ENCODE assay signal across 8 mouse cellular contexts in genomic region chr6:134606949-134607746, GRCm38 (mm10). TPM values are rescaled to one million over a fixed set of nuclear protein-coding genes. Genes with fewer than 3 reads are reported as not detected.
DNase-seq lines count a peak whose midpoint lies in the region; ATAC-seq lines count a peak whose summit lies in the region.

No protein-coding gene starts in this region.

- no peaks in the 10 kb centered on the region for H3K9me3 ChIP-seq in heart, embryonic 10.5 days
- H3K9me3 ChIP-seq in lung, embryonic 16.5 days (ENCODE audit: control insufficient read depth, low read length): no peaks in the 10 kb centered on the region
- H3K9me3 ChIP-seq in stomach, embryonic 14.5 days (ENCODE audit: control insufficient read depth, low read depth, low read length): no peaks in the 10 kb centered on the region

- peak; percentile 78 for ATAC-seq in lung, embryonic 16.5 days (ENCODE audit: low read depth)
- ATAC-seq in stomach, embryonic 14.5 days (ENCODE audit: insufficient number of reproducible peaks, insufficient read depth, low FRiP score, low read depth): peak; percentile 33; the same call in 1 of the 2 replicates
- ATAC-seq in activated CD4-positive, CD25-positive, alpha-beta regulatory T cell, adult 4 months: no peak

- 0 out of 2 replicates have a peak, but pooled peaks cover 8% of the 10 kb centered on the region for H3K27me3 ChIP-seq in heart, embryonic 10.5 days (ENCODE audit: insufficient read depth, poor library complexity, severe bottlenecking)
- H3K27me3 ChIP-seq in lung, embryonic 16.5 days (ENCODE audit: control insufficient read depth, insufficient read depth, low read depth, low read length): no peaks in the 10 kb centered on the region
- H3K27me3 ChIP-seq in stomach, embryonic 14.5 days (ENCODE audit: control insufficient read depth, insufficient read depth, low read length): no peaks in the 10 kb centered on the region

- no peaks in the 10 kb centered on the region for H3K36me3 ChIP-seq in heart, embryonic 10.5 days
- no peaks in the 10 kb centered on the region for H3K36me3 ChIP-seq in lung, embryonic 16.5 days (ENCODE audit: control insufficient read depth, insufficient read depth, low read length)
- H3K36me3 ChIP-seq in stomach, embryonic 14.5 days (ENCODE audit: control insufficient read depth, insufficient read depth, low read length): no peaks in the 10 kb centered on the region

- no peak overlapping the region for H3K9ac ChIP-seq in lung, embryonic 16.5 days (ENCODE audit: low read length)
- no peak overlapping the region for H3K9ac ChIP-seq in stomach, embryonic 14.5 days (replicated peaks; ENCODE audit: low read depth, low read length)

- WGBS in heart, embryonic 10.5 days: 66% methylated on average over 9 of the region's 9 CpGs
- 37% methylated on average over 9 of the region's 9 CpGs for WGBS in lung, embryonic 16.5 days
- 50% methylated on average over 9 of the region's 9 CpGs for WGBS in stomach, embryonic 14.5 days

- H3K4me3 ChIP-seq in heart, embryonic 10.5 days: no peak overlapping the region
- H3K4me3 ChIP-seq in lung, embryonic 16.5 days (ENCODE audit: low read length): no peak overlapping the region
- no peak overlapping the region for H3K4me3 ChIP-seq in stomach, embryonic 14.5 days (ENCODE audit: low read depth, low read length)

- no peak overlapping the region for H3K27ac ChIP-seq in heart, embryonic 10.5 days
- peak overlapping the region; percentile 81 for H3K27ac ChIP-seq in lung, embryonic 16.5 days (ENCODE audit: low read length)
- H3K27ac ChIP-seq in stomach, embryonic 14.5 days (ENCODE audit: low read length): no peak overlapping the region

- peak overlapping the region; percentile 18 for H3K4me2 ChIP-seq in lung, embryonic 16.5 days (ENCODE audit: low read depth, low read length)
- H3K4me2 ChIP-seq in stomach, embryonic 14.5 days (replicated peaks; ENCODE audit: low read depth, low read length): no peak overlapping the region

- peak; percentile 55 for DNase-seq in heart, adult 8-10 months (ENCODE audit: low spot score)
- no peak for DNase-seq in heart, embryonic 10.5 days (ENCODE audit: low spot score)
- peak; percentile 30 for DNase-seq in Muller cell, postnatal 12 days (ENCODE audit: inconsistent ontology term)
- DNase-seq in fibroblast of lung, adult 2 months (ENCODE audit: low read depth): peak; percentile 67
- DNase-seq in kidney, adult 11 months: peak; percentile 55

- peaks cover 10% of the 10 kb centered on the region; the same call in 1 of the 2 replicates for H3K4me1 ChIP-seq in heart, embryonic 10.5 days
- peaks cover 15% of the 10 kb centered on the region for H3K4me1 ChIP-seq in lung, embryonic 16.5 days (replicated peaks; ENCODE audit: control insufficient read depth, insufficient read depth, low read length)
- H3K4me1 ChIP-seq in stomach, embryonic 14.5 days (ENCODE audit: control insufficient read depth, insufficient read depth, low read length): no peaks in the 10 kb centered on the region

RNA-seq across cellular contexts. Expression of gene Mansc1, which starts 25.1 kb away (rescaled TPM):
- total RNA-seq in heart, adult 8-10 months (2022): 1 to 10 TPM; 3.3 to 5.4 (median 4.3) TPM
- polyA plus RNA-seq in heart, embryonic 10.5 days (2016; fragmentation: Nextera tagmentation; extraction: Ambion mirVana): 3.1 and 5.8 TPM in 2 replicates
- 8.4 and 9.8 TPM in 2 replicates for polyA plus RNA-seq in lung, embryonic 16.5 days (2015; fragmentation: Nextera tagmentation; extraction: Ambion mirVana)
- 9.6 and 10.4 TPM in 2 replicates for polyA plus RNA-seq in stomach, embryonic 14.5 days (2014; fragmentation: Nextera tagmentation; extraction: Ambion mirVana)
- 1 to 10 TPM; 8.6 to 9.9 TPM for polyA plus RNA-seq in activated CD4-positive, CD25-positive, alpha-beta regulatory T cell, adult 4 months (2017; shearing (Covaris generic))

RNA-seq across cellular contexts. Expression of gene Borcs5, which starts 32.2 kb away (rescaled TPM):
- 10 to 100 TPM; 10.3 to 12.6 (median 11.5) TPM for total RNA-seq in heart, adult 8-10 months (2022)
- 16.2 and 16.7 TPM in 2 replicates for polyA plus RNA-seq in heart, embryonic 10.5 days (2016; fragmentation: Nextera tagmentation; extraction: Ambion mirVana)
- polyA plus RNA-seq in lung, embryonic 16.5 days (2015; fragmentation: Nextera tagmentation; extraction: Ambion mirVana): 13.9 and 16.1 TPM in 2 replicates
- 18.4 and 21.1 TPM in 2 replicates for polyA plus RNA-seq in stomach, embryonic 14.5 days (2014; fragmentation: Nextera tagmentation; extraction: Ambion mirVana)
- polyA plus RNA-seq in activated CD4-positive, CD25-positive, alpha-beta regulatory T cell, adult 4 months (2017; shearing (Covaris generic)): 10 to 100 TPM; 10.8 to 15.5 TPM

RNA-seq across cellular contexts. Expression of gene Lrp6, which starts 40.4 kb away (rescaled TPM):
- 10 to 100 TPM; 43.5 to 48.0 (median 46.9) TPM for total RNA-seq in heart, adult 8-10 months (2022)
- polyA plus RNA-seq in heart, embryonic 10.5 days (2016; fragmentation: Nextera tagmentation; extraction: Ambion mirVana): 19.3 and 24.4 TPM in 2 replicates
- 22.4 and 22.7 TPM in 2 replicates for polyA plus RNA-seq in lung, embryonic 16.5 days (2015; fragmentation: Nextera tagmentation; extraction: Ambion mirVana)
- 39.6 and 41.3 TPM in 2 replicates for polyA plus RNA-seq in stomach, embryonic 14.5 days (2014; fragmentation: Nextera tagmentation; extraction: Ambion mirVana)
- 1 to 10 TPM; 6.8 to 8.7 TPM for polyA plus RNA-seq in activated CD4-positive, CD25-positive, alpha-beta regulatory T cell, adult 4 months (2017; shearing (Covaris generic))
